Mouse (Mus musculus) liver, embryonic 14.5 days (tissue): ENCODE measurements around the gene Ndufb2. TPM values are rescaled to one million over a fixed set of nuclear protein-coding genes. Genes with fewer than 3 reads are reported as not detected.
A peak's percentile ranks its signal among the peaks of the same experiment; 100 is the strongest.

Experiments used
- ATAC-seq: fragments of 200-750 bp; cut with Nextera tagmentation; 2 replicates; pipeline ENCODE4 v1.8.0; 2017; ENCODE audit warnings: moderate number of reproducible peaks, mild to moderate bottlenecking, moderate library complexity; ENCODE audit not compliant: insufficient read depth
- DNase-seq, 3 experiments: peaks; one replicate each; pipeline ENCODE4 v3.0.0-alpha.2; 2012 to 2013; ENCODE audit warnings: low read depth in 3 of 3, low spot score in 3 of 3
- H3K27ac ChIP-seq: fragments of 300-500 bp; sonication (generic); 2 replicates; pipeline ENCODE4 v1.5.1; 2014; ENCODE audit warnings: moderate library complexity, mild to moderate bottlenecking, control low read depth, inconsistent platforms
- H3K27me3 ChIP-seq: fragments of 300-500 bp; sonication (generic); 2 replicates; pipeline ENCODE4 v1.6.1; 2014; ENCODE audit warnings: mild to moderate bottlenecking, low read length, moderate library complexity; ENCODE audit not compliant: control insufficient read depth, insufficient read depth
- H3K36me3 ChIP-seq: fragments of 300-500 bp; sonication (generic); replicated peaks from 2 replicates; pipeline ENCODE4 v1.6.1; 2014; ENCODE audit warnings: low read depth; ENCODE audit not compliant: control insufficient read depth, insufficient read depth
- H3K4me1 ChIP-seq, 2 experiments: fragments of 200-500 bp in 1 of 2; fragments of 300-500 bp in 1 of 2; sonication (generic) in 1 of 2; replicated peaks; 2 replicates each; pipeline ENCODE4 v1.6.1; 2012 to 2014; ENCODE audit warnings: antibody characterized with exemption in 1 of 2, inconsistent platforms in 1 of 2, low read length in 1 of 2; ENCODE audit not compliant: control insufficient read depth in 2 of 2, insufficient read depth in 2 of 2
- H3K4me2 ChIP-seq: fragments of 300-500 bp; sonication (generic); 2 replicates; pipeline ENCODE4 v1.6.1; 2014; ENCODE audit warnings: low read depth, mild to moderate bottlenecking, control low read depth, moderate library complexity
- H3K4me3 ChIP-seq, 2 experiments: fragments of 200-500 bp in 1 of 2; fragments of 300-500 bp in 1 of 2; sonication (generic) in 1 of 2; 2 replicates each; pipeline ENCODE4 v1.5.1; 2012 to 2014; ENCODE audit warnings: low read depth in 2 of 2, low read length in 2 of 2, mild to moderate bottlenecking in 2 of 2, control low read depth in 1 of 2, inconsistent platforms in 1 of 2, moderate library complexity in 1 of 2; ENCODE audit not compliant: insufficient read depth in 1 of 2
- H3K9ac ChIP-seq: fragments of 300-500 bp; sonication (generic); replicated peaks from 2 replicates; pipeline ENCODE4 v1.6.1; 2014; ENCODE audit warnings: mild to moderate bottlenecking, control low read depth, moderate library complexity
- H3K9me3 ChIP-seq: fragments of 300-500 bp; sonication (generic); 2 replicates; pipeline ENCODE4 v1.6.1; 2016; ENCODE audit warnings: low read length, mixed read lengths; ENCODE audit not compliant: control insufficient read depth
- CTCF ChIP-seq: IDR thresholded peaks from 2 replicates; pipeline ENCODE4 v1.5.1; 2016; ENCODE audit warnings: antibody characterized with exemption, low read depth, control low read depth
- EP300 ChIP-seq: IDR thresholded peaks from 2 replicates; pipeline ENCODE4 v1.6.1; 2016; ENCODE audit warnings: antibody characterized with exemption, low read depth
- WGBS: fragments of 180-500 bp; shearing (Covaris S2); extraction: QIAGEN DNeasy Blood & Tissue Kit; methylation state at CpG from one replicate; pipeline ENCODE4 v1.1.7; 2014; ENCODE audit not compliant: insufficient replicate concordance; 5-methylcytosine and 5-hydroxymethylcytosine counted together
- polyA plus RNA-seq, 2 experiments: library from polyadenylated mRNA; depleted of rRNA in 1 of 2; stranded (reverse) in 1 of 2; unstranded in 1 of 2; fragments of >200 nt; fragmentation: Nextera tagmentation in 1 of 2; extraction: Ambion mirVana in 1 of 2; gene quantifications; 2 replicates each; pipeline versions ENCODE4 v1.2.1 to v1.2.3; 2012 to 2014

The Ndufb2 gene
- polyA plus RNA-seq, 2 experiments = 105 to 279 TPM

DNA sequence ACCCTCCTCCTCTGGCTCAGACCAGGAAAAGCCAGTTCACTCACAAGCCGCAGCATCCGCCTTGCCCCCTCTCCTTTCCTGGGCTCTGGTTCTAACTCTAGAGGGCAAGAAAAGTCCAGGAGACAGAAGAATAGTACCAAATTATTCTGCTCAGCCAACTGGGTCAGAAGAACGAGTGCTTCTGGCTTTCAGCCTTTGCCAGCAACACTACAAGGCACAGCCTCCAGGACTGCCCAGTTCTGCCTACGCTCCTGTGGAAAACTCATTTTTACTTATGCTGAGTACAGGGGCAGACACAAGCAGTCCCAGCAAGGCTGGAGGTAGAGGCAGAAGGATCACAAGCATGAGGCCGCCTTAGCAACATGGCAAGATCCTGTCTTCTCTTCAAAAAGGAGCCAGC lies 44.3 kb upstream of the Ndufb2 start:
- H3K9me3 ChIP-seq = no peaks in the 10 kb centered on the region
- no peak for ATAC-seq
- DNase-seq = no peak
- TF ChIP-seq EP300 (no peak), CTCF (no peak)
- no peak overlapping the region for H3K27ac ChIP-seq
- WGBS = 55% methylated on average over 5 of the region's 5 CpGs
- H3K4me3 ChIP-seq = no peak overlapping the region
- H3K36me3 ChIP-seq = no peaks in the 10 kb centered on the region
- H3K4me1 ChIP-seq = peaks cover 0 to 6% of the 10 kb centered on the region in 2 experiments; a peak in 1 of 4 replicates
- H3K4me2 ChIP-seq = no peak overlapping the region
- no peaks in the 10 kb centered on the region for H3K27me3 ChIP-seq
- no peak overlapping the region for H3K9ac ChIP-seq

- Histone ChIP-seq H3K27me3 (peaks cover 21% of the 10 kb centered on the region), H3K9me3 (no peaks in the 10 kb centered on the region), H3K4me1 (peaks cover 0 to 2% of the 10 kb centered on the region in 2 experiments; a peak in 1 of 4 replicates), H3K9ac (no peak overlapping the region), H3K4me3 (no peak overlapping the region), H3K36me3 (no peaks in the 10 kb centered on the region), H3K4me2 (no peak overlapping the region), H3K27ac (no peak overlapping the region)
- no peak for TF ChIP-seq EP300
- TF ChIP-seq CTCF = no peak
- 41% methylated on average over 8 of the region's 8 CpGs for WGBS
- no peak for DNase-seq
- no peak for ATAC-seq
These were observed 40.3 kb upstream of the Ndufb2 start for GRCm38 (mm10) chr6:39551981-39552636.

GRCm38 (mm10) chr6:39554888-39555647 lies 37.3 kb upstream of the Ndufb2 start:
- H3K4me3 ChIP-seq = no peak overlapping the region
- DNase-seq (no peak), ATAC-seq (no peak)
- WGBS = 61% methylated on average over 12 of the region's 12 CpGs
- H3K9ac ChIP-seq = no peak overlapping the region
- no peak overlapping the region for H3K27ac ChIP-seq
- H3K4me2 ChIP-seq = no peak overlapping the region
- TF ChIP-seq CTCF (no peak), EP300 (no peak)
- H3K36me3 ChIP-seq = no peaks in the 10 kb centered on the region
- H3K4me1 ChIP-seq = peaks cover 0 to 2% of the 10 kb centered on the region in 2 experiments; a peak in 1 of 4 replicates
- H3K27me3 ChIP-seq = peaks cover 42% of the 10 kb centered on the region
- no peaks in the 10 kb centered on the region for H3K9me3 ChIP-seq

DNA sequence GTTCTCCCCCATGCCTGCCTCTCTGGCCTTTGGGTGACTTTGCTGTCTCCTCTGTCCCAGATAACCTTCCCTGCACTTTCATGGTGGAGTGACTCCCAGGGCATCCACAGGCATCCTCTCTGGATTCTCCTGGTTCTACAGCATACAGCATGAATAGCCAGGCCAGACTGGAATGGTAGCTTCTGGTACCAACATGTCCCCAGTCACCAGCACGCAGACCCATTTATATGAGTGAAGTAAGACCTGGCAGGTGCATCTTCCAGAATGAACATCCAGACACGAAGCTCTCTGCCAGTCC lies 36.8 kb upstream of the Ndufb2 start:
- H3K9ac ChIP-seq = no peak overlapping the region
- H3K4me2 ChIP-seq = no peak overlapping the region
- DNase-seq = no peak
- no peak overlapping the region for H3K27ac ChIP-seq
- H3K4me3 ChIP-seq = no peak overlapping the region
- H3K27me3 ChIP-seq = peaks cover 42% of the 10 kb centered on the region
- no peaks in the 10 kb centered on the region for H3K36me3 ChIP-seq
- no peaks in the 10 kb centered on the region for H3K9me3 ChIP-seq
- 56% methylated on average over 2 of the region's 2 CpGs for WGBS
- TF ChIP-seq EP300 (no peak), CTCF (no peak)
- H3K4me1 ChIP-seq = peaks cover 0 to 2% of the 10 kb centered on the region in 2 experiments; a peak in 1 of 4 replicates
- no peak for ATAC-seq

GRCm38 (mm10) chr6:39556900-39557659 lies 35.3 kb upstream of the Ndufb2 start:
- H3K27me3 ChIP-seq = peaks cover 42% of the 10 kb centered on the region
- no peak overlapping the region for H3K27ac ChIP-seq
- H3K4me1 ChIP-seq = peaks cover 1 to 3% of the 10 kb centered on the region in 2 experiments; a peak in 3 of 4 replicates
- 2% methylated on average over 54 of the region's 54 CpGs for WGBS
- H3K9me3 ChIP-seq = no peaks in the 10 kb centered on the region
- no peaks in the 10 kb centered on the region for H3K36me3 ChIP-seq
- ATAC-seq (peak; percentile 31), DNase-seq (no peak)
- peak overlapping the region; percentile 51 to 57; a peak in 3 of 4 replicates for H3K4me3 ChIP-seq
- TF ChIP-seq EP300 = no peak
- TF ChIP-seq CTCF = no peak
- H3K4me2 ChIP-seq = peak overlapping the region; percentile 60
- H3K9ac ChIP-seq = no peak overlapping the region
